Mouse (Mus musculus) cerebellum, postnatal 10 days (tissue): ENCODE measurements at regions not wholly inside any gene's neighbourhood (a gene's known extent, or its start where the extent isn't known, plus 50 kb on each side); places are given as distances from the start of the nearest gene placed in this dataset.
"Not testable (repeated sequence)": the region's sequence is repeated elsewhere in the genome, so short reads cannot be mapped to it uniquely, and the experiment has no call there.

ENCODE experiments used
- DNase-seq, 2 experiments: peaks; one replicate each; pipeline ENCODE4 v3.0.0; 2021; ENCODE audit warnings: mixed read lengths in 2 of 2

GRCm38 (mm10) chr3:137226151-137226550 lies 114.7 kb upstream of the Emcn start:
- no peak for DNase-seq

- no peak for DNase-seq
Observed at GRCm38 (mm10) chr3:137227122-137227838, 113.6 kb upstream of the Emcn start.

- DNase-seq = no peak
Observed at GRCm38 (mm10) chr3:137228416-137228815, 112.5 kb upstream of the Emcn start.

- no peak for DNase-seq
Observed at GRCm38 (mm10) chr3:137242877-137243276, 98.0 kb upstream of the Emcn start.

GRCm38 (mm10) chr3:137263907-137264306 lies 77.0 kb upstream of the Emcn start:
- no peak for DNase-seq

GRCm38 (mm10) chr3:137267752-137268151 lies 73.1 kb upstream of the Emcn start:
- peak; percentile 42 to 56 for DNase-seq

- DNase-seq = no peak
Observed at GRCm38 (mm10) chr3:137275444-137275843, 65.4 kb upstream of the Emcn start.

- no peak for DNase-seq
Observed at GRCm38 (mm10) chr3:137279284-137279683, 61.6 kb upstream of the Emcn start.

- DNase-seq = peak; percentile 47 to 67
Observed at GRCm38 (mm10) chr3:137281052-137281451, 59.8 kb upstream of the Emcn start.

GRCm38 (mm10) chr3:137287558-137287957 lies 53.3 kb upstream of the Emcn start:
- DNase-seq = not testable (repeated sequence)

GRCm38 (mm10) chr3:137288301-137288942 lies 52.4 kb upstream of the Emcn start:
- no peak for DNase-seq

GRCm38 (mm10) chr3:137288943-137289682 lies 51.8 kb upstream of the Emcn start:
- DNase-seq = no peak

- DNase-seq = no peak
Observed at GRCm38 (mm10) chr3:137289683-137289984, 51.2 kb upstream of the Emcn start.
